Mouse (Mus musculus): Measurements from ENCODE around the gene Gm12216. TPM values are rescaled to one million over a fixed set of nuclear protein-coding genes. Genes with fewer than 3 reads are reported as not detected.
"Not testable (repeated sequence)": the region's sequence is repeated elsewhere in the genome, so short reads cannot be mapped to it uniquely, and the experiment has no call there.

Gene Gm12216
- polyA plus RNA-seq, 1 experiment from 2014 or later: 0.58 TPM

- DNase-seq (ENCODE audit: low read depth, low spot score) (no peak), ATAC-seq (no peak)
- no peaks in the 10 kb centered on the region for H3K27me3 ChIP-seq
- in situ Hi-C loops (cut with MboI; ENCODE audit: low pct_unique_long_range_greater_than_20kb): loop anchor here (25.0 kb wide), 1 partner anchor 412 kb away; the partner anchor contains the start of genes Gm10447, Gm9837 and Shroom1
- ChIA-PET CTCF (no interaction called here), POLR2A (no interaction called here)
- peak; percentile 76 for TF ChIP-seq CTCF (IDR thresholded peaks at IDR 0.05)
These were observed 15.7 kb upstream of the Gm12216 start for GRCm38 (mm10) chr11:53874706-53875105.

- POLR2A ChIA-PET; in situ Hi-C loops (cut with MboI; ENCODE audit: low pct_unique_long_range_greater_than_20kb); ATAC-seq; H3K27me3 ChIP-seq; CTCF ChIA-PET; DNase-seq (ENCODE audit: low read depth, low spot score): not testable (repeated sequence)
These were observed 15.1 kb upstream of the Gm12216 start for GRCm38 (mm10) chr11:53873909-53874704.

- no peak for TF ChIP-seq CTCF (IDR thresholded peaks at IDR 0.05)
- POLR2A ChIA-PET: no interaction called here
- no peaks in the 10 kb centered on the region for H3K27me3 ChIP-seq
- DNase-seq (ENCODE audit: low read depth, low spot score) (no peak), ATAC-seq (no peak)
- CTCF ChIA-PET: no interaction called here
- in situ Hi-C loops (cut with MboI; ENCODE audit: low pct_unique_long_range_greater_than_20kb): no loop called here
These were observed 12.9 kb upstream of the Gm12216 start for GRCm38 (mm10) chr11:53871786-53872507.

GRCm38 (mm10) chr11:53869172-53869571 lies 10.1 kb upstream of the Gm12216 start:
- in situ Hi-C loops (cut with MboI; ENCODE audit: low pct_unique_long_range_greater_than_20kb): no loop called here
- CTCF ChIA-PET: interaction anchor here (1.1 kb wide), 1 partner anchor 128 kb away, joined by 3 read pairs; no protein-coding TSS in a partner anchor
- no peak for ATAC-seq
- TF ChIP-seq CTCF (IDR thresholded peaks at IDR 0.05): no peak
- POLR2A ChIA-PET: no interaction called here
- no peaks in the 10 kb centered on the region for H3K27me3 ChIP-seq
- DNase-seq (ENCODE audit: low read depth, low spot score): no peak

GRCm38 (mm10) chr11:53868323-53868722 lies 9.3 kb upstream of the Gm12216 start:
- in situ Hi-C loops (cut with MboI; ENCODE audit: low pct_unique_long_range_greater_than_20kb); ATAC-seq; H3K27me3 ChIP-seq; DNase-seq (ENCODE audit: low read depth, low spot score); POLR2A ChIA-PET: not testable (repeated sequence)
- TF ChIP-seq CTCF (IDR thresholded peaks at IDR 0.05): peak; percentile 2
- CTCF ChIA-PET: interaction anchor here (1.1 kb wide), 1 partner anchor 127 kb away, joined by 3 read pairs; no protein-coding TSS in a partner anchor

GRCm38 (mm10) chr11:53864724-53865310 lies 5.8 kb upstream of the Gm12216 start:
- DNase-seq (ENCODE audit: low read depth, low spot score); POLR2A ChIA-PET; ATAC-seq; in situ Hi-C loops (cut with MboI; ENCODE audit: low pct_unique_long_range_greater_than_20kb); CTCF ChIA-PET; H3K27me3 ChIP-seq: not testable (repeated sequence)

- H3K27me3 ChIP-seq; ATAC-seq; in situ Hi-C loops (cut with MboI; ENCODE audit: low pct_unique_long_range_greater_than_20kb); DNase-seq (ENCODE audit: low read depth, low spot score): not testable (repeated sequence)
- CTCF ChIA-PET: interaction anchor here (0.7 to 2.1 kb wide), 5 partner anchors 11 to 126 kb away, joined by 3 to 8 read pairs (median 3); no protein-coding TSS in a partner anchor
- POLR2A ChIA-PET: interaction anchor here (0.6 kb wide), 1 partner anchor 1360 kb away, joined by 8 read pairs; no protein-coding TSS in a partner anchor
These were observed 1.9 kb upstream of the Gm12216 start for GRCm38 (mm10) chr11:53860944-53861343.

GRCm38 (mm10) chr11:53858058-53858760 lies 847 bp downstream of the Gm12216 start:
- ChIA-PET POLR2A (interaction anchor here (1.0 kb wide), 1 partner anchor 30 kb away, joined by 3 read pairs; no protein-coding TSS in a partner anchor), CTCF (interaction anchor here (0.7 to 1.7 kb wide), 4 partner anchors 9 to 123 kb away, joined by 3 to 6 read pairs (median 4); no protein-coding TSS in a partner anchor)
- TF ChIP-seq CTCF (IDR thresholded peaks at IDR 0.05): no peak
- ATAC-seq (no peak), DNase-seq (ENCODE audit: low read depth, low spot score) (no peak)
- H3K27me3 ChIP-seq: no peaks in the 10 kb centered on the region
- in situ Hi-C loops (cut with MboI; ENCODE audit: low pct_unique_long_range_greater_than_20kb): no loop called here

- TF ChIP-seq CTCF (IDR thresholded peaks at IDR 0.05): no peak
- no peaks in the 10 kb centered on the region for H3K27me3 ChIP-seq
- in situ Hi-C loops (cut with MboI; ENCODE audit: low pct_unique_long_range_greater_than_20kb): loop anchor here (5.0 kb wide), 1 partner anchor 101 kb away; no protein-coding TSS in a partner anchor
- CTCF ChIA-PET: interaction anchor here (0.9 to 1.7 kb wide), 3 partner anchors 95 to 116 kb away, joined by 4 to 5 read pairs (median 4); no protein-coding TSS in a partner anchor
- POLR2A ChIA-PET: no interaction called here
- no peak for DNase-seq (ENCODE audit: low read depth, low spot score)
- no peak for ATAC-seq
These were observed 5.4 kb downstream of the Gm12216 start for GRCm38 (mm10) chr11:53853665-53854064.

GRCm38 (mm10) chr11:53851795-53852194 lies 7.3 kb downstream of the Gm12216 start:
- no peaks in the 10 kb centered on the region for H3K27me3 ChIP-seq
- DNase-seq (ENCODE audit: low read depth, low spot score) (no peak), ATAC-seq (no peak)
- ChIA-PET POLR2A (interaction anchor here (0.6 kb wide), 1 partner anchor 196 kb away, joined by 5 read pairs; no protein-coding TSS in a partner anchor), CTCF (interaction anchor here (0.9 to 2.8 kb wide), 5 partner anchors 10 to 116 kb away, joined by 3 to 13 read pairs (median 4); no protein-coding TSS in a partner anchor)
- no peak for TF ChIP-seq CTCF (IDR thresholded peaks at IDR 0.05)
- in situ Hi-C loops (cut with MboI; ENCODE audit: low pct_unique_long_range_greater_than_20kb): loop anchor here (5.0 kb wide), 1 partner anchor 99 kb away; no protein-coding TSS in a partner anchor
